Mouse (Mus musculus): Measurements from ENCODE around the gene Selplg.

DNA sequence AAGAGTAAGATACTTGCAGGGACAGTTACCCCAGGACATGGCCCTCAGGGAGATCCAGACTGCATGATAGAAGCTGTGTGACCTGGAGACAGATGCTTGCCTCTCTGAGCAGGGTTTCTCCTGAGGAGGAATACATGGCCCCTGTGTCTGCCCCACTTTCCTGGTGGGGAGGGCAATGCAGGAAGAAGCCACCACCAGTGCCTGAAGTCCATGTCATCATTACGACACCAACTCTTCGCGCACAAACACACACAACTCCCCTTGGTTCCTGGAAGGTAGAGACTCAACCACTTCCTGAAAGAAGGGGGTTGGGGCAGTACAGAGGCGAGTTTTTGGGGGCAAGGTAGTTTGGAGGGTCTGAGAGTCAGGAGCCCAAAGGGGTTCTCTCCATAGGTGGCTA is 8.2 kb downstream of the Selplg start:
- no peak for TF ChIP-seq POLR2A (IDR thresholded peaks at IDR 0.05; ENCODE audit: low read depth, low read length)
- TF ChIP-seq CTCF (IDR thresholded peaks at IDR 0.05; ENCODE audit: extremely low read depth, insufficient read depth, insufficient read length, insufficient replicate concordance): no peak

Data from spleen, adult 2 months (tissue).